Comparison of ENCODE assay signal across 17 mouse cellular contexts in genomic region chr3:96093509-96093908, GRCm38 (mm10). TPM values are rescaled to one million over a fixed set of nuclear protein-coding genes. Genes with fewer than 3 reads are reported as not detected.
DNase-seq lines count a peak whose midpoint lies in the region; ATAC-seq and TF ChIP-seq lines count a peak whose summit lies in the region.
"Had no signal": no experiment of that assay in that cellular context is flagged by ENCODE, and none has a peak within 500 bp of the region (broad histone marks: within the 10 kb centered on the region; RNA-seq: fewer than 3 reads in every experiment).

No protein-coding gene starts in this region.

- H3K27me3 ChIP-seq in liver, embryonic 14.5 days (ENCODE audit: control insufficient read depth, insufficient read depth, low read length) = no peaks in the 10 kb centered on the region; the same call in 1 of the 2 replicates
- no peaks in the 10 kb centered on the region for H3K27me3 ChIP-seq in Patski
- H3K27me3 ChIP-seq in intestine, postnatal 0 days (replicated peaks; ENCODE audit: control insufficient read depth, insufficient read depth, low read length) = no peaks in the 10 kb centered on the region
- H3K27me3 ChIP-seq: embryonic facial prominence, embryonic 13.5 days; forebrain, embryonic 12.5 days; liver, embryonic 13.5 days; stomach, embryonic 15.5 days had no signal

- in situ Hi-C loops in Patski (cut with MboI; ENCODE audit: low pct_unique_long_range_greater_than_20kb) = no loop called here

- POLR2A ChIA-PET in Patski (lab: Charles Lee) = interaction anchor here (0.6 to 1.0 kb wide), 2 partner anchors 10 to 550 kb away, joined by 3 read pairs; no protein-coding TSS in a partner anchor

- H3K4me1 ChIP-seq in liver, embryonic 14.5 days (replicated peaks; ENCODE audit: control insufficient read depth in 2 of 2, insufficient read depth in 2 of 2, low read length in 1 of 2) = no peaks in the 10 kb centered on the region
- H3K4me1 ChIP-seq in intestine, postnatal 0 days (replicated peaks; ENCODE audit: control insufficient read depth, insufficient read depth, low read length) = no peaks in the 10 kb centered on the region; the same call in 1 of the 2 replicates
- H3K4me1 ChIP-seq: embryonic facial prominence, embryonic 13.5 days; forebrain, embryonic 12.5 days had no signal

- no peaks in the 10 kb centered on the region for H3K36me3 ChIP-seq in liver, embryonic 14.5 days (replicated peaks; ENCODE audit: control insufficient read depth, insufficient read depth, low read depth)
- H3K36me3 ChIP-seq in intestine, postnatal 0 days (ENCODE audit: control insufficient read depth, insufficient read depth) = no peaks in the 10 kb centered on the region
- H3K36me3 ChIP-seq: embryonic facial prominence, embryonic 13.5 days; forebrain, embryonic 12.5 days; liver, embryonic 13.5 days; stomach, embryonic 15.5 days had no signal

- no peaks in the 10 kb centered on the region for H3K9me3 ChIP-seq in liver, embryonic 14.5 days (ENCODE audit: control insufficient read depth, low read length)
- H3K9me3 ChIP-seq in intestine, postnatal 0 days (ENCODE audit: control insufficient read depth) = no peaks in the 10 kb centered on the region
- H3K9me3 ChIP-seq: embryonic facial prominence, embryonic 13.5 days; forebrain, embryonic 12.5 days; liver, embryonic 13.5 days; megakaryocyte, embryonic 14.5 days; stomach, embryonic 15.5 days had no signal

- no peak overlapping the region for H3K4me2 ChIP-seq in liver, embryonic 14.5 days (ENCODE audit: low read depth)
- H3K4me2 ChIP-seq in intestine, postnatal 0 days (replicated peaks; ENCODE audit: low read depth) = peak overlapping the region; percentile 58
- H3K4me2 ChIP-seq: embryonic facial prominence, embryonic 13.5 days; forebrain, embryonic 12.5 days had no signal

- H3K27ac ChIP-seq in liver, embryonic 14.5 days = no peak overlapping the region
- peak overlapping the region; percentile 82 for H3K27ac ChIP-seq in intestine, postnatal 0 days (ENCODE audit: low read depth, low read length)
- H3K27ac ChIP-seq: embryonic facial prominence, embryonic 13.5 days; forebrain, embryonic 12.5 days; gastrocnemius, adult 2 months; kidney, postnatal 0 days; liver, embryonic 13.5 days; stomach, embryonic 15.5 days had no signal

- 0 out of 2 replicates have a peak, but pooled peaks have one; percentile 6 for TF ChIP-seq CTCF in liver, embryonic 14.5 days (IDR thresholded peaks at IDR 0.05; ENCODE audit: low read depth)
- TF ChIP-seq CTCF in Patski (IDR thresholded peaks at IDR 0.05) = peak; percentile 26
- TF ChIP-seq CTCF in intestine, postnatal 0 days (IDR thresholded peaks at IDR 0.05; ENCODE audit: low read depth) = peak; percentile 58

- 68% methylated on average over 13 of the region's 13 CpGs for WGBS in liver, embryonic 14.5 days (ENCODE audit: insufficient replicate concordance)
- 44% methylated on average over 13 of the region's 13 CpGs for WGBS in intestine, postnatal 0 days

- CTCF ChIA-PET in Patski (lab: Charles Lee) = interaction anchor here (1.1 to 6.3 kb wide), 7 partner anchors 10 to 52 kb away, joined by 3 to 90 read pairs (median 7); partner anchors contain the start of gene Otud7b

- TF ChIP-seq EP300 in liver, embryonic 14.5 days (IDR thresholded peaks at IDR 0.05; ENCODE audit: low read depth) = no peak

- no peak for ATAC-seq in liver, embryonic 14.5 days (ENCODE audit: insufficient read depth)
- peak; percentile 64 for ATAC-seq in Patski
- ATAC-seq in intestine, postnatal 0 days = peak; percentile 77
- no peak for ATAC-seq in megakaryocyte, adult 5-6 weeks (ENCODE audit: poor library complexity, severe bottlenecking)

- DNase-seq in adrenal gland, adult 2 months = peak; percentile 10
- DNase-seq in adrenal gland, postnatal 36 days = no peak
- no peak for DNase-seq in liver, embryonic 14.5 days (ENCODE audit: low read depth in 3 of 3, low spot score in 3 of 3)
- DNase-seq in liver (no peak), Patski (ENCODE audit: low read depth, low spot score) (no peak)
- no peak for DNase-seq in right cerebral cortex, postnatal 10 days (ENCODE audit: low spot score in 2 of 2)
- DNase-seq: adrenal gland, postnatal 14 days; cerebellum, postnatal 25 days; gastrocnemius, adult 2 months; liver, embryonic 13.5 days had no signal

- H3K4me3 ChIP-seq in liver, embryonic 14.5 days (ENCODE audit: insufficient read depth in 1 of 2, low read depth in 2 of 2, low read length in 2 of 2) = no peak overlapping the region
- H3K4me3 ChIP-seq in intestine, postnatal 0 days (ENCODE audit: low read depth, low read length) = peak overlapping the region; percentile 20; the same call in 1 of the 2 replicates
- H3K4me3 ChIP-seq: embryonic facial prominence, embryonic 13.5 days; forebrain, embryonic 12.5 days; gastrocnemius, adult 2 months; liver, embryonic 13.5 days; megakaryocyte, embryonic 14.5 days; stomach, embryonic 15.5 days had no signal

- H3K9ac ChIP-seq in liver, embryonic 14.5 days (replicated peaks) = no peak overlapping the region
- H3K9ac ChIP-seq in intestine, postnatal 0 days (ENCODE audit: low read depth, low read length) = no peak overlapping the region
- H3K9ac ChIP-seq: embryonic facial prominence, embryonic 13.5 days; forebrain, embryonic 12.5 days; liver, embryonic 13.5 days; stomach, embryonic 15.5 days had no signal

RNA-seq across cellular contexts. Expression of gene Otud7b, which starts 10.8 kb away (rescaled TPM):
- 10 to 100 TPM; 25.0 to 38.2 TPM for total RNA-seq in adrenal gland, adult 2 months (2021)
- 16.3 and 19.7 TPM in 2 replicates for polyA plus RNA-seq in adrenal gland, adult 2 months (2012; rRNA removed)
- total RNA-seq in adrenal gland, postnatal 36 days (2021) = 10 to 100 TPM; 34.5 to 39.3 TPM
- polyA plus RNA-seq in liver, embryonic 14.5 days (2012; rRNA removed) = 2.8 and 3.5 TPM in 2 replicates
- polyA plus RNA-seq in liver, embryonic 14.5 days (2014; fragmentation: Nextera tagmentation; extraction: Ambion mirVana) = 5.2 and 8.4 TPM in 2 replicates
- 45.3 TPM for polyA plus RNA-seq in Patski (2021)
- 16.6 and 17.0 TPM in 2 replicates for polyA plus RNA-seq in intestine, postnatal 0 days (2015; fragmentation: Nextera tagmentation; extraction: Ambion mirVana)
- 1.2 and 1.3 TPM in 2 replicates for total RNA-seq in megakaryocyte, adult 5-6 weeks (2015)
- 3.1 and 4.8 TPM in 2 replicates for total RNA-seq in megakaryocyte, adult 5-6 weeks (2017)

RNA-seq across cellular contexts. Expression of gene Vps45, which starts 35.2 kb away (rescaled TPM):
- 10 to 100 TPM; 38.3 to 39.4 TPM for total RNA-seq in adrenal gland, adult 2 months (2021)
- 2.6 and 3.0 TPM in 2 replicates for polyA plus RNA-seq in adrenal gland, adult 2 months (2012; rRNA removed)
- 10 to 100 TPM; 30.6 to 34.7 TPM for total RNA-seq in adrenal gland, postnatal 36 days (2021)
- polyA plus RNA-seq in liver, embryonic 14.5 days (2012; rRNA removed) = 4.8 and 6.6 TPM in 2 replicates
- polyA plus RNA-seq in liver, embryonic 14.5 days (2014; fragmentation: Nextera tagmentation; extraction: Ambion mirVana) = 9.0 and 9.8 TPM in 2 replicates
- polyA plus RNA-seq in Patski (2021) = 36.2 TPM
- 22.5 and 27.1 TPM in 2 replicates for polyA plus RNA-seq in intestine, postnatal 0 days (2015; fragmentation: Nextera tagmentation; extraction: Ambion mirVana)
- 23.8 and 31.2 TPM in 2 replicates for total RNA-seq in megakaryocyte, adult 5-6 weeks (2015)
- 9.5 and 11.6 TPM in 2 replicates for total RNA-seq in megakaryocyte, adult 5-6 weeks (2017)

Comparison
In these comparisons a context has a peak if more than half of its experiments do, and no peak if none do; other contexts are left out.
1. ATAC-seq: peak in Patski (single experiment) and intestine, postnatal 0 days (single experiment); none in liver, embryonic 14.5 days (single experiment) and megakaryocyte, adult 5-6 weeks (single experiment).
2. CTCF ChIP-seq: peak in every context shown above with its lines; median percentile 58 in intestine, postnatal 0 days; 26 in Patski; 6 in liver, embryonic 14.5 days.